Mouse (Mus musculus) forebrain, embryonic 12.5 days (tissue): ENCODE results near the gene Slc22a23. TPM values are rescaled to one million over a fixed set of nuclear protein-coding genes. Genes with fewer than 3 reads are reported as not detected.
A peak's percentile ranks its signal among the peaks of the same experiment; 100 is the strongest.

Experiments used
- ATAC-seq: fragments of 200-750 bp; cut with Nextera tagmentation; 2 replicates; pipeline ENCODE4 v1.8.0; 2017; ENCODE audit warnings: moderate TSS enrichment; ENCODE audit not compliant: low FRiP score
- H3K27ac ChIP-seq: fragments of 300-500 bp; sonication (generic); 2 replicates; pipeline ENCODE4 v1.5.1; 2016; ENCODE audit warnings: mild to moderate bottlenecking
- H3K27me3 ChIP-seq: fragments of 300-500 bp; sonication (generic); 2 replicates; pipeline ENCODE4 v1.6.1; 2016; ENCODE audit warnings: mild to moderate bottlenecking
- H3K36me3 ChIP-seq: fragments of 300-500 bp; sonication (generic); replicated peaks from 2 replicates; pipeline ENCODE4 v1.6.1; 2016; ENCODE audit warnings: mild to moderate bottlenecking
- H3K4me1 ChIP-seq: fragments of 300-500 bp; sonication (generic); 2 replicates; pipeline ENCODE4 v1.6.1; 2016
- H3K4me2 ChIP-seq: fragments of 300-500 bp; sonication (generic); 2 replicates; pipeline ENCODE4 v1.6.1; 2016; ENCODE audit warnings: mild to moderate bottlenecking, moderate library complexity
- H3K4me3 ChIP-seq: fragments of 300-500 bp; sonication (generic); replicated peaks from 2 replicates; pipeline ENCODE4 v1.5.1; 2016; ENCODE audit warnings: mild to moderate bottlenecking
- H3K9ac ChIP-seq: fragments of 300-500 bp; sonication (generic); 2 replicates; pipeline ENCODE4 v1.6.1; 2016; ENCODE audit warnings: mild to moderate bottlenecking
- H3K9me3 ChIP-seq: fragments of 300-500 bp; sonication (generic); 2 replicates; pipeline ENCODE4 v1.6.1; 2016
- WGBS: fragments of 180-500 bp; shearing (Covaris S2); methylation state at CpG from one replicate; pipeline ENCODE4 v1.1.7; 2016; 5-methylcytosine and 5-hydroxymethylcytosine counted together
- polyA plus RNA-seq: library from polyadenylated mRNA; unstranded; fragments of >200 nt; fragmentation: Nextera tagmentation; extraction: Ambion mirVana; gene quantifications from 2 replicates; pipeline ENCODE4 v1.2.1, GENCODE M21; 2016

Gene Slc22a23
- polyA plus RNA-seq, 1 experiment from 2014 or later = 16.4 TPM

DNA sequence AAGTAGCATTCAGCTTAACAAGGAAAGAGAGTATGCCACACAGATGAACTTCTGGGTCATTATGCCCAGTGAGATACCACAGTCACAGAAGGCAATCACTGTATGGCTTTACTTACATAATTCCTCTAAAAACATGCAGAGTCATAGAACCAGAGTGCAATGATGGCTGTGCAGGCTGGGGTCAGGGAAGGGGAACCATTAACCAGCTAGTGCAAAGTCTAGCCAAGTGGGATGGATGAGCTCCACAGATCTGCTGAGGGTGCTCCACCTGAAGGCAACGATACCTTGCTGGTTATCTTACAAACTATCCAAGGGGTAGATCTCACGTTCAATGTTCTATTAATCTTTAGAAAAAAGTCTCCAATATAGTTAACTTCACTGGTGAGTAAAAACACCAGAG, 88.3 kb downstream of the Slc22a23 start:
- no peak overlapping the region for H3K4me2 ChIP-seq

DNA sequence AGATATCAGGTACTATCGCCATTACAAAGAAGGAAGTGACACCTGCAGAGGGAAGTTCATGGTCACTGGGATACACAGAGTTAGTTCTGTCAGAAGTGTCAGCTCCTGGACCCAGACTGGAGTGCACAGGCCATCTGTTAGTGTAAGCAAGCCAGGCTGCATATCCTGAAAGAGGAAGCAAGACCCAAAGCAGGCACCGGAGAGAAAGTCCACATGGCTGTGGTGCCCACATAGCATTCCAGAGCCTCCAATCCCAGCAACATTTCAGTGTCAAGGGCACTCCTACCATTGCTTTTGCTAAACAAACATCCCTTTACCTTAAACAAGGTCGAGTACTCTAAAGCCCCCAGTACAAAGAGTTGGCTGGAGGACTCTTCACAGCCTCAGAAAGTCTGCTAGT, 89.7 kb downstream of the Slc22a23 start:
- H3K9me3 ChIP-seq = no peaks in the 10 kb centered on the region
- H3K4me1 ChIP-seq = peaks cover 22% of the 10 kb centered on the region
- no peak overlapping the region for H3K27ac ChIP-seq
- no peak overlapping the region for H3K9ac ChIP-seq
- 67% methylated on average over 3 of the region's 3 CpGs for WGBS
- H3K36me3 ChIP-seq = peaks cover 15% of the 10 kb centered on the region
- H3K4me2 ChIP-seq = no peak overlapping the region
- H3K27me3 ChIP-seq = no peaks in the 10 kb centered on the region
- ATAC-seq = no peak
- H3K4me3 ChIP-seq = no peak overlapping the region

More for the DNA sequence above, 88.3 kb downstream of the Slc22a23 start:
- Histone ChIP-seq H3K9ac (no peak overlapping the region), H3K4me3 (no peak overlapping the region), H3K27me3 (no peaks in the 10 kb centered on the region), H3K27ac (no peak overlapping the region), H3K36me3 (peaks cover 15% of the 10 kb centered on the region), H3K9me3 (no peaks in the 10 kb centered on the region), H3K4me1 (peaks cover 14% of the 10 kb centered on the region)
- ATAC-seq = no peak
- WGBS = 98% methylated on average over 2 of the region's 2 CpGs

DNA sequence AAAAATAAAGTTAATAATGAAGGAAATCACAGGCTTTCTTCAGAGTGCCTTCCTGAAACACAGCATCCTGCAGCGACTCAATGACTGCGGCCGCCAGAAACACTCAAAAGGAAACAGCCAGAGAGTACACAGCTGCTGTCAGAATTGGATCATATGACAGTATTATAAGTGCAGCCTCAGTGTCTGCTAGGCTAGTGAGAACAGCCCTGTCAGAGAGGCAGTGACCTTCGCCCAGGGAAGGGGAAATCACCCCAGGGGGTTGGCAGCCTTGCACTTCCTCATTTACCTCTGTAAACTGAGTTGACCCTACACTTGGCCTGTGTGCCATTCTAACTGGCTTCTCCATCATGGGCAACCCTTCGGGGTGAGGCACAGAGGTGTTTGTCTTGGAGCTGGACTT, 90.3 kb downstream of the Slc22a23 start:
- Histone ChIP-seq H3K27me3 (no peaks in the 10 kb centered on the region), H3K36me3 (peaks cover 15% of the 10 kb centered on the region), H3K9ac (no peak overlapping the region), H3K4me2 (no peak overlapping the region), H3K4me1 (peaks cover 28% of the 10 kb centered on the region), H3K9me3 (no peaks in the 10 kb centered on the region), H3K4me3 (no peak overlapping the region), H3K27ac (no peak overlapping the region)
- WGBS = 80% methylated on average over 5 of the region's 5 CpGs
- no peak for ATAC-seq

DNA sequence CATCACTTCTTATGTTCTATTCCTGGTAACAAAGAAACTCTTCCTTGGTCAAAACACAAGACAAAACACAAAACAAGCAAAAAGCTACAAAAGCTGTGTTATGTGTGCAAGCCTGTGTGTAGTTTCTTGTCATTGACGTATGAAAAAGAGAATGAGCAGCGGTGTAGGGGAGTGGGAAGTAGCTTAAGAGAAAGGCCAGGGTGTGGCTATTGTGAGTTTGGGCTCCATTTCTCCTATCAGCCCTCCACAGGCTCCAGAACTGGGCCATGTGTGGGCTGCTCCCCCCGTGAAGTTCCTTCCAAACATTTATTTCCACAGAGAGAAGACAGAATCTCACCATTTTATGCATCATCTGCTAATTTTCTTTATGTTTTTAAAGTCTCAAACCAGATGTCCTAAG, 91.2 kb downstream of the Slc22a23 start:
- no peaks in the 10 kb centered on the region for H3K27me3 ChIP-seq
- H3K4me1 ChIP-seq = peaks cover 37% of the 10 kb centered on the region
- no peaks in the 10 kb centered on the region for H3K9me3 ChIP-seq
- H3K36me3 ChIP-seq = peaks cover 13% of the 10 kb centered on the region
- no peak for ATAC-seq
- no peak overlapping the region for H3K4me3 ChIP-seq
- no peak overlapping the region for H3K4me2 ChIP-seq
- no peak overlapping the region for H3K9ac ChIP-seq
- WGBS = 83% methylated on average over 3 of the region's 3 CpGs
- H3K27ac ChIP-seq = no peak overlapping the region

DNA sequence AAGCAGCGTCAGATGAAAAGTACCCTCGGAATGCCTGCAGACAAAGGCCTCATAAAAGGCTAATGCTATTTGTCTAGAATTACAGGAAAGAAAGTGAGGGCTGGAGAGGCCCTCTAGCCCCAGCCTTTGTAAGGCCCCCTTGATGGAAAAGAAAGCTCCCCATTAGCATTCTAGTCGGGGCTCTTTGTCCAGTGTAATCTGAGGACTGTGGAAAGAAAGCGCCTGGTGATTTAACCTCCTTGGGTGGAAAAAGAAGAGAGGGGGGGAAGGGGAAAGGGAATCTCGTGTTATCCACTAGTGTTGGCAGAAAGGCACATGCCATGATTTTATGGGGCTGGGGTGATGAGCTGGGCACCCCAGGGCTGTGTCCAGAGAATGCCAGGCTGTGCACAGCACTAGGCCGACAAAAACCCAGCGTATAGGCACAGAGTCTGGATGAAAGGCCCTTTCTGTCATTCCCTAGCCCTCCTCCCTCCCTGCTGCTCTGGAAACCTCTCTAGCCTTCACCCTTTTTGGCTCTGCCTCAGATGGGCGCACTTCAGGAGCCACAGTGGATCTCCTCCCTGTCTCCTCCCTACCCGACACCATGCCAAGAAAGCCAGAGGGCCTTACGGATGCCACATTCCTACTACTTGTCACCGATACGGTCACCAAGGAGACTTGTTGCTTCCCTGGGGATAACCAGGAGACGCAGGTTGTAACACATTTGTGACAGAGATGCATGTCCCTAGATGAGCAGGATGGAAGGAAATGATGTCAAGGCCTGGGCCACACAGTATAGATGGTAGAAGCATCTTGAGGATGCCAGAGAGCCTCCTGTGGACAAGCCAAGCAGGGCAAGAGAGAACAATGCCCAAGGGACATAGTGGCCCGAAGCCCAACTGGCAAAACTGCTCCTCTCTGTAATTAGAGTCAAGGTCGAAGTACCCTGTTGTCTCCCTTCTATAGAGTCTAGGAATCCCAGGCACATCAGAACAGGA, 95.8 kb downstream of the Slc22a23 start:
- ATAC-seq = peak; percentile 91
- peak overlapping the region; percentile 94 for H3K27ac ChIP-seq
- H3K36me3 ChIP-seq = no peaks in the 10 kb centered on the region; the same call in 1 of the 2 replicates
- no peak overlapping the region for H3K4me3 ChIP-seq
- peak overlapping the region; percentile 32 for H3K4me2 ChIP-seq
- H3K9ac ChIP-seq = peak overlapping the region; percentile 29; the same call in 1 of the 2 replicates
- H3K9me3 ChIP-seq = no peaks in the 10 kb centered on the region
- peaks cover 65% of the 10 kb centered on the region for H3K4me1 ChIP-seq
- 7% methylated on average over 15 of the region's 15 CpGs for WGBS
- peaks cover 4% of the 10 kb centered on the region for H3K27me3 ChIP-seq

DNA sequence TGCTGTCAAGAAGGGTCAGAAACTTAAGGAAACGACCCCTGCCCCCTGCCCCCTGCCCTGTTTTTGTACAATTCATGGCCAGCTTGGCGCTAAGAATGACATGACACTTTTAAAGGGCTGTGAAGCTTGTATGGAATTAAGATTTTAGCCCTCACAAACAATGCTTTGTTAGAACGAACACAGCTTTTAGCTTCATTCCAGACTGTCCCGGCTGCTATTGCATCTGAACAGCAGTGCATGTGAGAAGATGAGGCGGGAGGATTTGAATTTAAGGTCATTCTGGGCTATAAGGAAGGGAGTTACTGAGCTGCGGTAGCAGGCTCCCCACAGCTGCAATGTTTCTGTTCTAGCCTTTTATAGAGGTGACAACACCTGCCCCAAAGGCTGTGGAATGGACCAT, 96.9 kb downstream of the Slc22a23 start:
- no peaks in the 10 kb centered on the region for H3K9me3 ChIP-seq
- ATAC-seq = peak; percentile 2; the same call in 1 of the 2 replicates
- peaks cover 4% of the 10 kb centered on the region for H3K27me3 ChIP-seq
- peak overlapping the region; percentile 94 for H3K27ac ChIP-seq
- peaks cover 74% of the 10 kb centered on the region for H3K4me1 ChIP-seq
- no peak overlapping the region for H3K4me3 ChIP-seq
- H3K9ac ChIP-seq = peak overlapping the region; percentile 33
- peak overlapping the region; percentile 32 for H3K4me2 ChIP-seq
- H3K36me3 ChIP-seq = no peaks in the 10 kb centered on the region; the same call in 1 of the 2 replicates
- WGBS = 3% methylated on average over 6 of the region's 6 CpGs

DNA sequence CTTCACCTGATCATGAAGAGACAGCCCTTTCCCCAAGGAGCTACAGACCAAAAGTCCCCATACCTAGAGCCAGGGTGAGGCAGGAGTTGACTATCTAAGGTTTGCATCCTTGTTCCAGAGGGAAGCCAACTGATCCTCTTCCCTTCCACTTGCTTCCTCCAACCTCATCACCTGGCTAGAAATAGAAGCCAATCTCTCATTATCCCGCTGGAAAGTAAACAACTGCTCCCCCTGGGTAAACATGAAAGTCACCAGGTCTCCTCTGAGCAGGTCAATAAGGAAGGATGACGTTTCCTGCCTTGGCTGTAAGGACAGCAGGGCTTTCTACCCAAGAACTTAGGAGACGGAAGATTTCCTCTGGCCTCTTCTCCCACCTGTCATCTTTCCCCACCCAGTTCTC, 98.2 kb downstream of the Slc22a23 start:
- Histone ChIP-seq H3K4me3 (no peak overlapping the region), H3K4me1 (peaks cover 81% of the 10 kb centered on the region), H3K9me3 (no peaks in the 10 kb centered on the region), H3K36me3 (no peaks in the 10 kb centered on the region), H3K27ac (no peak overlapping the region), H3K9ac (no peak overlapping the region), H3K4me2 (no peak overlapping the region), H3K27me3 (peaks cover 4% of the 10 kb centered on the region)
- ATAC-seq = no peak
- WGBS = 66% methylated on average over 3 of the region's 3 CpGs

DNA sequence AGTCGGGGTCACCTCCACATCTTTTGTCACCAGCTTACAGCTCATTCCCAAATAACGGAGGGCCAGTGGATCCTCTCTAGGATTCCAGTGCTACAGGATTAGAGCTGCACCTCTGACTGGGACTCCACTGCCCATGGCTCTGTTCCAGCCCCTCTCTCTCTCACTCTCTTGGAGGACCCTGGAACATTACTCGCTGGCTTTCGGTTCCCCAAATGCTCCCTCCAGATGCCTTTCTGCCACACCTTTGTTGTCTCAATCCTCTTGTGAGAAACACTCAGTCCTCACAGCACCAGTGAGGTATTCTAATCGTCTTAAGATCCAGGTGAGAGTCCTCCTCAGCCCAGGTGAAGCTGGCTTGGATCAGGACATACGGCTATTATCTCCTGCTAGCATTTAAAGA, 99.8 kb downstream of the Slc22a23 start:
- no peak overlapping the region for H3K9ac ChIP-seq
- WGBS = 60% methylated on average over 6 of the region's 6 CpGs
- no peaks in the 10 kb centered on the region for H3K9me3 ChIP-seq
- H3K4me3 ChIP-seq = no peak overlapping the region
- H3K27me3 ChIP-seq = peaks cover 4% of the 10 kb centered on the region
- H3K4me1 ChIP-seq = peaks cover 84% of the 10 kb centered on the region
- H3K27ac ChIP-seq = peak overlapping the region; percentile 32; the same call in 1 of the 2 replicates
- no peaks in the 10 kb centered on the region for H3K36me3 ChIP-seq
- no peak overlapping the region for H3K4me2 ChIP-seq
- ATAC-seq = no peak

DNA sequence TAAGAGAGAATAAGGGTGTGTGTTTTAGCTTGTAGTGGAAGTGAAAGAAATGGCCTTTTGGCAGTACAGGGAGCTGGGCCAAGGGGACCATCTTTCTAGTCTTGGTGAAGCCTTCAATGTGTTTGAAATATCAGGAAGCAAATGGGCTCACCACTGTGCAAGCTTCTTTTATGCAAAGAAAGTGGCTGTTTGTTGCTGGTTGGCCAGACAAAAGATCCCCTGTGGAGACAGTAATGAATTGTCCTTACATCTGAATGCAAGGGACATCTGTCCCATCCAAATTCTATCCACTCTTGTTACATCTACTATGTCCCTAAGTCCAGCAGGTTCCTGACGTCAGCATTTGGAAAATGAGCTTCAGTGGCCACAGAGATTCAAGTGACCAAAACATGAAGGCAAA, 100.8 kb downstream of the Slc22a23 start:
- H3K4me2 ChIP-seq = no peak overlapping the region
- WGBS = 11% methylated on average over 1 of the region's 1 CpGs
- no peaks in the 10 kb centered on the region for H3K36me3 ChIP-seq
- H3K27me3 ChIP-seq = peaks cover 4% of the 10 kb centered on the region
- H3K9ac ChIP-seq = no peak overlapping the region
- H3K4me1 ChIP-seq = peaks cover 84% of the 10 kb centered on the region
- no peaks in the 10 kb centered on the region for H3K9me3 ChIP-seq
- ATAC-seq = no peak
- H3K4me3 ChIP-seq = no peak overlapping the region
- no peak overlapping the region for H3K27ac ChIP-seq

DNA sequence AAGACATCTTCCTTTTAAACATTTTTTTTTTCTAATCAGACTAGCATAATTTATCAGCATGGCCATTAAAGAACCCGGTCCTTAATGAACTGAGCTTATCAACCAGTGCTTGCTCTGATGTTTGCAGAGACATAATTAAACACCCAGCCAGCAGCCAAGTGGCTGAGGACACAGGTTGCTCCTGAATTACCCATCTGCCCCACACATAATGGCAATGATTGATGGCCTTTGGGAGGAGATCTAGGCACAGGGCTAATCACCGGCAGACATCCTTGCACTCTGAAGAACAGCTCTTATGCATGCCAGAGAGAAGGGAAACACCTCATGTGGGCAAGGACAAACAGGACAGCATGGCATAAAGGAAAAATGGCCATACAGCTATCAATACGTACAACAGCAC, 102.8 kb downstream of the Slc22a23 start:
- peaks cover 85% of the 10 kb centered on the region for H3K4me1 ChIP-seq
- H3K9me3 ChIP-seq = no peaks in the 10 kb centered on the region
- H3K9ac ChIP-seq = no peak overlapping the region
- WGBS = 39% methylated on average over 3 of the region's 3 CpGs
- no peak for ATAC-seq
- H3K27me3 ChIP-seq = peaks cover 4% of the 10 kb centered on the region
- no peaks in the 10 kb centered on the region for H3K36me3 ChIP-seq
- H3K4me3 ChIP-seq = no peak overlapping the region
- no peak overlapping the region for H3K27ac ChIP-seq
- H3K4me2 ChIP-seq = no peak overlapping the region

DNA sequence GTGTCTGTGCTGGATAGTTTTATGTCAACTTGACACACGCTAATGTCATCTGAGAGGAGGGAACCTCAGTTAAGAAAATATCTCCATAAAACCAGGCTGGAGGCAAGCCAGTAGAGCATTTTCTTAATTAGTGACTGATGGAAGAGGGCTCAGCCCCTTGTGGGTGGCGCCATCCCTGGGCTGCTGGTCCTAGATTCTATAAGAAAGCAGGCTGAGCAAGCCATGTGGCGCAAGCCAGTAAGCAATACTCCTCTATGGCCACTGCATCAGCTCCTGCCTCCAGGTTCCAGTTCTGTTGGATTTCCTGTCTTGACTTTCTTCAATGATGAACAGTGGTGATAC, 104.9 kb downstream of the Slc22a23 start:
- H3K9me3 ChIP-seq = no peaks in the 10 kb centered on the region
- peak overlapping the region; percentile 92 for H3K27ac ChIP-seq
- H3K27me3 ChIP-seq = no peaks in the 10 kb centered on the region
- peak; percentile 51 for ATAC-seq
- no peak overlapping the region for H3K9ac ChIP-seq
- WGBS = 22% methylated on average over 3 of the region's 3 CpGs
- peaks cover 70% of the 10 kb centered on the region for H3K4me1 ChIP-seq
- no peak overlapping the region for H3K4me3 ChIP-seq
- no peak overlapping the region for H3K4me2 ChIP-seq
- H3K36me3 ChIP-seq = no peaks in the 10 kb centered on the region

DNA sequence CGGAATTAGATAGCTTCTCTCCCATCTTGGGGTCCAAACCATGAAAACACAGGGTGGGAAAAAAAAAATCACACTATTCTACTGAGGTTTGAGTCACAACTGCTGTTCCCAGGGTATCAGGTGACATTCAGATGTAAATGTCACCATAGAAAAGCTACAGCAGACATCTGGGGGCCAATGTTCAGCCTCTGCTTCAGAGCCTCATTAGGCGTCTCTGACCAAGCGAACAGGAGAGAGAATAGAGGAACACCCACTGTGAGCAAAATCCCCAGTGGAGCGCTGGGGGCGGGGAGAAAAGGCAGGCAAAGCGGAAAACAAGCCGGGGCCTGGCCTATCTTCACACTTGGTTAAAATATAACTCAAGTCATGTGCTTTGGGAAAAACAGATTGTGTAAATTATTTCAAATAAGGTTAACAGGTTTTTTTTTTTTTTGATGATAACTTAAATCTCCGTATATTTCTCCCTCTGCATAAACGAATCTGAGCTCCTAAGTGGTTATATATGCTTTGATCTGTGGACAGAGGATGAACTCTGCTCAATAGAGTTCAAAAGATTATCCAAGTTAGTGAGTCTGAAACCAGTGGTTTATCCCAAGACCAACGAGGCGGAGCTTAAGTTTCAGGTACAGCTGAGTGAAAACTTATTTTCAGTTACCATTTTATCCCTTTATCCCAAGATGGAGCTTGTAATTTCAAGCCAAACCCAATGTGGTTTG, 105.5 kb downstream of the Slc22a23 start:
- Histone ChIP-seq H3K27ac (peak overlapping the region; percentile 92), H3K9ac (no peak overlapping the region), H3K4me1 (peaks cover 70% of the 10 kb centered on the region), H3K27me3 (no peaks in the 10 kb centered on the region), H3K4me2 (peak overlapping the region; percentile 38), H3K4me3 (no peak overlapping the region), H3K36me3 (no peaks in the 10 kb centered on the region), H3K9me3 (no peaks in the 10 kb centered on the region)
- 3% methylated on average over 11 of the region's 11 CpGs for WGBS
- peak; percentile 78 for ATAC-seq
